Mouse (Mus musculus) erythroblast, embryonic 14.5 days (primary cell): ENCODE data around the gene Gpc6. TPM values are rescaled to one million over a fixed set of nuclear protein-coding genes. Genes with fewer than 3 reads are reported as not detected.

ENCODE experiments used
- H3K27me3 ChIP-seq: 2 replicates; pipeline ENCODE4 v1.6.1; 2012; ENCODE audit warnings: inconsistent platforms; ENCODE audit not compliant: control insufficient read depth
- H3K36me3 ChIP-seq: 2 replicates; pipeline ENCODE4 v1.6.1; 2012; ENCODE audit warnings: mild to moderate bottlenecking, inconsistent platforms; ENCODE audit not compliant: control insufficient read depth
- H3K4me1 ChIP-seq: 2 replicates; pipeline ENCODE4 v1.6.1; 2012; ENCODE audit warnings: inconsistent platforms; ENCODE audit not compliant: control insufficient read depth
- H3K4me3 ChIP-seq: replicated peaks from 2 replicates; pipeline ENCODE3; 2012; ENCODE audit warnings: moderate library complexity, mild to moderate bottlenecking, inconsistent platforms
- H3K9me3 ChIP-seq: 2 replicates; pipeline ENCODE4 v1.6.1; 2012; ENCODE audit warnings: low read length, inconsistent platforms, mixed read lengths; ENCODE audit not compliant: control insufficient read depth
- GATA1 ChIP-seq: IDR thresholded peaks from 2 replicates; pipeline ENCODE4 v1.6.1; 2012; ENCODE audit warnings: low read length, inconsistent platforms, mixed read lengths
- TAL1 ChIP-seq: IDR thresholded peaks from 3 replicates; pipeline ENCODE4 v1.6.1; 2012; ENCODE audit warnings: low read length, inconsistent platforms, mixed read lengths
- polyA plus RNA-seq: library from polyadenylated mRNA; stranded (reverse); fragments of >175 nt; gene quantifications from 2 replicates; pipeline ENCODE4 v1.2.3, GENCODE M21; 2012

The Gpc6 gene
- polyA plus RNA-seq, 1 experiment: not detected

DNA sequence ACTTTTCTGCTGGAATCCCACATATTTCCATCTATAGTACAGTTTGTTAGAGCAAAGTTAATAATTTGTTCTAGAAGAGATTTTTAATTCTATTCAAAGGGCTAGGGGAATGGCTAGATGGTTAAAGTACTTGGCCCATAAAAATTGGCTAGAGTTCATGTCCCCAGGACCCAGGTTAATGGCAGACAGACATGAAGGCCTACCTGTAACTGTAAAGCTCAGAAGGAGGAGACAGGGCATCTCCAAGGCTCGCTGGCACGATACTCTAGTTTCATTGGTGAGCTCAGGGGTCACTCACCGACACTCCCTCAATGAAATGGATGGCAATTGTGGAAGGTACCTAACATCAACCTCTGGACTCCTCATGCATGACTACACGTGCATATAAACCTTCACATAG lies 725.0 kb downstream of the Gpc6 start:
- Histone ChIP-seq H3K4me3 (no peak overlapping the region), H3K27me3 (no peaks in the 10 kb centered on the region), H3K4me1 (no peaks in the 10 kb centered on the region), H3K9me3 (peaks cover 14% of the 10 kb centered on the region), H3K36me3 (no peaks in the 10 kb centered on the region)
- TF ChIP-seq TAL1 (no peak), GATA1 (no peak)

DNA sequence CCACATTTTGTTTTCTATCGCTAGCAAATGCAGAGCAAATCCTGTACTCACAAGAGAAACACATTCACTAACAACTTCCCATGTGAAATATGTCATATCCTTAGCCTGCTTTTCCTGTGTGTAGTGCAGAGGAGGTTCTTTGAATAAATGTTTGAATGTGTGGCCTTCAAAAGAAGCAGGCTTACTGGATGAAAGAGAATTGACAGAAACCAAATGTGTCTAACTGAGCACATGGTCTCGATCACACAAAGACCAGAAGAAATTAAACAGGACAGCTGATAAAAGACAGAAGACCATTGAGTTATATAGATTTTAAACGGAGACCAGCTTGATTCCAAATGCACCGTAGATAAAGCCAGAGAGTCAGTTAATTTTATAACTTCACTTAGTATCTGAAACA lies 726.2 kb downstream of the Gpc6 start:
- no peaks in the 10 kb centered on the region for H3K4me1 ChIP-seq
- no peaks in the 10 kb centered on the region for H3K27me3 ChIP-seq
- H3K9me3 ChIP-seq: peaks cover 22% of the 10 kb centered on the region
- no peak for TF ChIP-seq GATA1
- TF ChIP-seq TAL1: no peak
- H3K36me3 ChIP-seq: no peaks in the 10 kb centered on the region
- no peak overlapping the region for H3K4me3 ChIP-seq

- Histone ChIP-seq H3K4me3 (no peak overlapping the region), H3K9me3 (peaks cover 17% of the 10 kb centered on the region), H3K4me1 (no peaks in the 10 kb centered on the region), H3K36me3 (no peaks in the 10 kb centered on the region), H3K27me3 (no peaks in the 10 kb centered on the region)
- TF ChIP-seq TAL1: no peak
- no peak for TF ChIP-seq GATA1
These were observed 726.8 kb downstream of the Gpc6 start for GRCm38 (mm10) chr14:117651938-117652337.

- TF ChIP-seq TAL1: no peak
- TF ChIP-seq GATA1: no peak
- Histone ChIP-seq H3K4me1 (no peaks in the 10 kb centered on the region), H3K27me3 (no peaks in the 10 kb centered on the region), H3K9me3 (peaks cover 24% of the 10 kb centered on the region), H3K4me3 (no peak overlapping the region), H3K36me3 (no peaks in the 10 kb centered on the region)
These were observed 730.3 kb downstream of the Gpc6 start for GRCm38 (mm10) chr14:117655382-117655781.

GRCm38 (mm10) chr14:117659198-117659761 lies 734.2 kb downstream of the Gpc6 start:
- no peaks in the 10 kb centered on the region for H3K27me3 ChIP-seq

DNA sequence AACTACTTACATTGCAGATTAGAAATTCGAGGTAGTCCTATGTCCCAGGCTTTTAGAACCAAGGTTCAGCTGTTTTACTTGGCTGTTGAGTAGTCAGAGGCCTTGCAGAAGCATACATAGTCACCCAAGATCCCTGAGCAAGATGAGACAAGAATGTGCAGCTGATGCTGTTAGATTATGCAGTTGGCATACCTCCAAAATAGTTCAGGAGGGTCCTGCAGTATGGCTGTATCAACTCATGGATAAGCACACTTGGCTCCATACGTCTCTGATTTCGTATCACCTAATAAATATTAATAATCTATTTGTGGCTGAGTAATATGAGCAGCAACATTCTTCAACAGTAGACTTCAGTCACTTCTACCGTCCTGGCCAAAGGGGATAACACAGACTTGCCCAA lies 737.1 kb downstream of the Gpc6 start:
- H3K27me3 ChIP-seq: no peaks in the 10 kb centered on the region

More at GRCm38 (mm10) chr14:117659198-117659761, 734.2 kb downstream of the Gpc6 start:
- Histone ChIP-seq H3K4me3 (no peak overlapping the region), H3K36me3 (no peaks in the 10 kb centered on the region), H3K4me1 (no peaks in the 10 kb centered on the region), H3K9me3 (peaks cover 21% of the 10 kb centered on the region)
- TF ChIP-seq GATA1: no peak
- no peak for TF ChIP-seq TAL1

GRCm38 (mm10) chr14:117664796-117665195 lies 739.7 kb downstream of the Gpc6 start:
- Histone ChIP-seq H3K9me3 (peaks cover 5% of the 10 kb centered on the region), H3K36me3 (no peaks in the 10 kb centered on the region), H3K4me3 (no peak overlapping the region), H3K4me1 (no peaks in the 10 kb centered on the region), H3K27me3 (no peaks in the 10 kb centered on the region)
- no peak for TF ChIP-seq TAL1
- no peak for TF ChIP-seq GATA1

More for the DNA sequence above, 737.1 kb downstream of the Gpc6 start:
- Histone ChIP-seq H3K36me3 (no peaks in the 10 kb centered on the region), H3K4me3 (no peak overlapping the region), H3K4me1 (no peaks in the 10 kb centered on the region), H3K9me3 (peaks cover 12% of the 10 kb centered on the region)
- TF ChIP-seq GATA1: no peak
- no peak for TF ChIP-seq TAL1

DNA sequence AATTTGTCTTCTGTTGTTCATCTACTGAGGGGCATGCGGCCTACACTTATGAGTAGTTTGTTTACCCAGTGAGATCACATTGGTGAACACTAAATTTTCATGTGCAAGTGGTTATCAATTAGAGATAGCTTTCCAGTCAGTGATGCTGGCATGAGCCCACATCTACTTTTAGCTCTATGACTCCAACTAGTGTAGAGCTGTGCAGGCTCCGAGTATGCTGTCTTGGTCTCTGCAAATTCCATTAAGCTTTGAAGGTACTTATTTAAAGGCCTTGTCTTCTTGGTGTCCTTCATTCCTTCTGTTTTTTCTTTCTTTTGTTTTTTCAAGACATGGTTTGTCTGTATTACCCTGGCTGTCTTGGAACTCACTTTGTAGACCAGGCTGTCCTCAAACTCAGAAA lies 741.0 kb downstream of the Gpc6 start:
- peaks cover 5% of the 10 kb centered on the region for H3K9me3 ChIP-seq
- H3K36me3 ChIP-seq: no peaks in the 10 kb centered on the region
- H3K27me3 ChIP-seq: no peaks in the 10 kb centered on the region
- no peaks in the 10 kb centered on the region for H3K4me1 ChIP-seq
- no peak for TF ChIP-seq GATA1
- no peak for TF ChIP-seq TAL1
- H3K4me3 ChIP-seq: no peak overlapping the region

DNA sequence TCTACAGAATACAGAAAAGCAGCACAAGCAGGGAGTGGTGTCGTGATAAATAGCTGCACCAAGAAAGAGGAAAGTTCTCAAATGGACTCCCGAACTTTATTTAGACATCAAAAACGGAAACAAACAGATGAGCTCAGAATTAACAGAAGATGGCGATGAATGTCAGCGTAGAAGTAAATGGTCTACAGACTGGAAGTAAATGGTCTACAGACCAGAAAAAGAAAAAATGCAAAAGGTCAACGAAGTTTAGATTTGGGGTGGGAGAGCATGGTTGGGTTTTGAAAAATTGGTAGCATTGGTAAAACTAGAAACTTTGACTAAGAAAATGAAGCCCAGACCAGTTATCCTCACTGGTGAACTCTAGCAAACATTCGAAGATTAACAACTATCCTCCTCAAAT lies 748.4 kb downstream of the Gpc6 start:
- no peak overlapping the region for H3K4me3 ChIP-seq
- no peaks in the 10 kb centered on the region for H3K27me3 ChIP-seq
- no peaks in the 10 kb centered on the region for H3K4me1 ChIP-seq
- H3K9me3 ChIP-seq: no peaks in the 10 kb centered on the region; the same call in 1 of the 2 replicates
- TF ChIP-seq TAL1 (no peak), GATA1 (no peak)
- H3K36me3 ChIP-seq: no peaks in the 10 kb centered on the region

GRCm38 (mm10) chr14:117674482-117674881 lies 749.4 kb downstream of the Gpc6 start:
- Histone ChIP-seq H3K4me1 (no peaks in the 10 kb centered on the region), H3K4me3 (no peak overlapping the region), H3K9me3 (no peaks in the 10 kb centered on the region; the same call in 1 of the 2 replicates), H3K36me3 (no peaks in the 10 kb centered on the region), H3K27me3 (no peaks in the 10 kb centered on the region)
- TF ChIP-seq TAL1 (no peak), GATA1 (no peak)
